Mouse (Mus musculus) regulatory T cell (primary cell): Measurements from ENCODE around the gene Wdr47.
"Not testable (repeated sequence)": the region's sequence is repeated elsewhere in the genome, so short reads cannot be mapped to it uniquely, and the experiment has no call there.

ENCODE experiments used
- in situ Hi-C: fragments of 300-600 bp; cut with MboI, MseI; formaldehyde crosslinking; loops from one replicate; pipeline ENCODE4 v1.15.1; 2025; ENCODE audit warnings: high pct_unique_total_duplicates

Gene Wdr47

DNA sequence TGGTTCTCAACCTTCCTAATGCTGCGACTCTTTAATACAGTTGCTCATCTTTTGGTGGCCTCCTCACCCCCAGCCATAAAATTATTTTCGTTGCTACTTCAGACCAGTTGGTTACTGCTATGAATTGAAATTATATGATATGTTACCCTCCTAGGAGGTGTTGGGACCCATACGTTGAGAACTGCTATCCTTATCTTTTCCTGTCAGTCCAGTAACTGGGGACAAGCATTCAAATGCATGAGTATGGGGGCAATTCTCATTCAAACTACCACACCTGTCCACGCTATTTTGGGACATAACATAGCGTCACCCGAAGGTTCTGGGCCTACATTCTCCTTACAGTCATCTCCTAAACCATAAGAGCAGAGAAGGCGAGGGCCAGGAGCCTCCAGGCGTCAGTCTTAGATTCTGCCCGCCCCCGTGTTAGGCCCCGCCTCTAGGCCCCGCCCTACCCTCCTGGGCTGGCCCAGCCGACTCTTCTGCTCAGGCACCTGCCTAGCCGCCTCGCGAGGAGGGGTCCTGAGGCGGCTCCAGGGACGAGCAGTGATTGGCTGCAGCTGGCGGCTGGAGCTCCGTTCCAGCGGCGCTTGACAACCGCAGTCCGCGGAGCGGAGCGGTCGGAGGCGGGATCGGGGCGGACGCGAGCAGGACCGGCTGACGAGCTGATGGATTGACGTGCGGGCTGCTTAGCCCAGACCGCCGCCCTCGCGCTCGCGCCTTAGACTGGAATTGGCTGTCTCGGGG lies at the start of gene Wdr47:
Gene Wdr47, plus strand, starts transcription at position 494 of the 744 bp plus-strand sequence.
- in situ Hi-C loops = no loop called here

DNA sequence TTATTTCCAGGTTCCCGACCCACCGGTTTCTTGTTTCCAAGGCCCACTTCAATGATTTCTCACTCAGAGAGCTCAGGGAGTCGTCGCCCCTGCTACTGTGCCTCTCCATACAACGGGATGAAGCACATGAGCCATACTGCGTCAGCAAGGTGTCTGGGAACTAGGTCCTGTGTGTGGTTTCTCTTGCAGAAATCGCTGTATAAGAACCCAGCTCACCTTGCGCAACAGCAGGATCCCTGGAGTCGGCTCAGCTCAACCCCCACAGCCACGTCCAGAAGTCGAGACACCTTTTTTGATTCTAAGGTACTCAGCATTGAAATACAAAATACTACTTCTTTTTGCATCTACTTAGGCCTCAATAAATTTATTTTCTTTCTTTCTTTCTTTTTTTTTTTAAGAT lies 48.8 kb upstream of the Wdr47 start:
- in situ Hi-C loops = no loop called here

DNA sequence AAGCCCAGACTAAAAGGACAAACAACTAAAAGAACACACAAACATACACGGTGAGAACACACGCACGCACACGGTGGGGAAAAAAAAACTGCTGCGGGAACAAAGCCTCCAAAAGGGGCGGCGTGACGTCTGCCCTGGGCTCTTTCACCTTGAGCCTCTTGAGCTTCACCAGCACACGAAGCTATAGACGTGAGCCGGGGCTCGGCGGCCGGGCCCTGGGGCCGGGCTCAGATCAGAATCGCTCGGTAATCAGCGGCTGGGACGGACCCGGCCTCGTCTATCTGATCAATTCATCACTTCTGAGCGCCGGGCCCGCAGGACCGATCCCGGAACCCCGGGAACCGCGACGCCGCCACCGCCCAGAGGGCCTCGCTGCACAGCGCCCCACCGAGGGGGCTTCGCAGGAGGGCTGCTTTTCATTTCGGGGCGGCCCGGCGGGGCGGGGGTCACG lies 36.9 kb upstream of the Wdr47 start:
- in situ Hi-C loops = no loop called here

DNA sequence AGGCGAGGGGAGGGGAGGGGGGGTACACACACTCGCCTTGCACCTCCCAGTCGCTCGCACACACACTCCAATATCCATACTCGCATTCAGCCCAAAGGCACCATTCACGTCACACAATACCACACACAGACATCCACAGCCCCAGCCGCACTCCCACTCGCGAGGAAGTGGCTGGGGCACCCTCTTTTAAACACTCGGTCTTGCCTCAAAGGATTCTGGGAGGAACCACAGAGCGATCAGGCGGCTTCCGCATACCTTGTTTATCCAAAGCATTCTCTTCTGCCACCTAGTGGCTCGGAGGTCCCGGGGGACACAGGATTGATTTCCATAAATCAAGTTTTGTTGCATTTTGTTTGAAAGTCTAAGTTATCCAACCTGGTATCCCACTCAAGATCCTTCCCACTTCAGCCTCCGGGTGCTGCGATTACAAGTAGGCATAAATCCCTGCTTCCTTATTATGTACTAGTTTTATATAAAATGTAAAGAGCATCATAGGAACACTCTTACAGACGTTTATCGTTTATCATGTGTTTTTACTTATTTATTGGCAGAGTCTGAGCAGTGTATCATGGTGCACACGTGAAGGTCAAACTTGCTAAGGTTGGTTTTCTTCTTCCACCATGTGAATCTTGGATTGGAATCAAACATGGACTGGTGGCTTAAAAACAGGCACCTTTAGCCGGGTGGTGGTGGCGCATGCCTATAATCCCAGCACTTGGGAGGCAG lies 36.3 kb upstream of the Wdr47 start:
- in situ Hi-C loops = no loop called here

DNA sequence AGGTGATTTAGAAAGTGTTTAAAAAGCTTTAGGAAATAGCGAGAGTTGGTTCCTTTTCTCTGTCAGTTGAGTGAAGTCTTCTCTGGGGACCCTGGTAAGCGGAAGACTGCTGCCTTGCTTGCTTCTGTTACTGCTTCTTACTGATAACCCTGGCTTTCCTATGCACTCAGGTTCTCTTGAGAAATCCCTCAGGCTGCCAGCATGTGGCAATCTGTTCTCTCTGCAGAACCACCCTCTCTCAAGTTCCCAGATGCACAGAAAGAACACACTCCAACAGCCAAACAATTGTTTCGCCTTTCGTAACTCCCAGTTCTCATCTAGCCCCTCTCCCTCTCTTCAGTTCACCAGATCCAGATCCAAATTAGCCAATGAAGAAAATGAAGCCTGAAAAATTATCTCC lies 33.2 kb upstream of the Wdr47 start:
- in situ Hi-C loops = no loop called here

DNA sequence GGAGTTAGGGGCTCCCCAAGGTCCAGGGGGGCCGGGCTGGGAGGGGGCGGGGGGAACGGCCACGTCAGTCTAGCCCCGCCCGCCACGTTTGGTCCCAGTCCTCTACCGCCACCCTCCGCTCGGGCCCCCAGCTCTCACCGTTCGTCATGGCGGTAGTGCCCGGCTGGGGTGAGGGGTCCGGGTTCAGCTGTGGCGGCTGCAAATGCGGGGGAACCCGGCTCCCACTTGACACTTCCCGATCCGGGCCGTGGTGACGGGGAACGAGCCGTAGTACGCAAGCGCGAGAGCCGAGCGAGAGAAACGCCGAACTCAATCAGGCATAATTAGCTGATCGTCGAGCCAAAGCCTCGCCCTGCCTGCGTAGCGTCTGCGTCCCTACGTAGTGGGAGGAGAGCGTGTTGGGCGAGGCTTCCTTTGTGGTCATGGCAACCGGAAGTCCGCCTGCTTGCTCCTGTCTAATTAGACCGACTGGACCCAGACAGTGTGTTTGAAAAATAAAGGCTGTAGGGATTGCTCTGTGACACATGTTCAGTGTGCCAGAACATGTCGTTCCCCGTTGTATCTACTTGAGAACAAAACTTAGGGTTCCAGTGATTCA lies 28.8 kb upstream of the Wdr47 start, which contains the start of gene Tmem167b:
Gene Tmem167b, minus strand, starts transcription at position 334 of the 598 bp plus-strand sequence.
- in situ Hi-C loops = loop anchor here (5.0 kb wide), 1 partner anchor 160 kb away; no protein-coding TSS in a partner anchor

DNA sequence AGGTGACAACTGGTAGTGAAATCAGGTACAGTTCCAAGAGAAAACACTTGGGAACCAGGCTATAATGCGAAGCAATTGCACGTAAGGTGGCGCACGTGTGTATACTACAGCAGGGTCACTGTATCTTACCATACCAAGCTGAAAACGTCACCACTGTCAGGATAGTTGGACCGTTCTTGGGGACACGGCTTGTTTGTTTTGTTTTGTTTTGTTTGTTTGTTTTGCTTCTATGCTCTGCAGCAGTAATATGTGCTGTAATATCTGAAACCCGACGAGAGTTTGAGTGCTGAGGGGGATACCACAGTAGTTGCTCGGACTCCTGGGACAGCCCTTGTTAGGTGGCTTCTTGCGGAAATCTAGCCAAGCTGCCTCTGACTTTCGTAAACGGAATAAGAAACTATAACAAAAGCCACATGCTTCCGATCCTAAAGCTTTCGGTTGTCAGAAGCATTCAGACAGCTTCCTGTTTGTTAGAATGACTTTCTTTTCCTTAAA lies 28.3 kb upstream of the Wdr47 start:
- in situ Hi-C loops = loop anchor here (5.0 kb wide), 1 partner anchor 161 kb away; no protein-coding TSS in a partner anchor

DNA sequence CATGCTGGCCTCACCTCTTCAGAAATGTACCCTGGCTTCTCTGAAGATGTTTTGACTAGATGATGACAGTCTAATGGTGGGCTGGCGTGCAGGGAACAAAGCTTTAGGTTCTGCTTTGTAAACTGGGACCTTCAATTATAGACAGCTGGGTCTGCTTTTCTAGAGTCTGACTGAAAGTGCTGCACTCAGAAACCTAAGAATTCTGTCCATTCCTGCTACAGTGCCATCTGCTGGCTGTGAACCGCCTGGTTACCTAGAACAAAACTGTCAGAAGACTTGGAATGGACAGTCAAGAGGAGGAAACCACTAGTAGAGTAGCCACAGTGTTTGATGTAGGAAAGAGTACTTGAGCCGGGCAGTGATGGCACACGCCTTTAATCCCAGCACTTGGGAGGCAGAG lies 27.8 kb upstream of the Wdr47 start:
- in situ Hi-C loops = loop anchor here (5.0 kb wide), 1 partner anchor 161 kb away; no protein-coding TSS in a partner anchor

DNA sequence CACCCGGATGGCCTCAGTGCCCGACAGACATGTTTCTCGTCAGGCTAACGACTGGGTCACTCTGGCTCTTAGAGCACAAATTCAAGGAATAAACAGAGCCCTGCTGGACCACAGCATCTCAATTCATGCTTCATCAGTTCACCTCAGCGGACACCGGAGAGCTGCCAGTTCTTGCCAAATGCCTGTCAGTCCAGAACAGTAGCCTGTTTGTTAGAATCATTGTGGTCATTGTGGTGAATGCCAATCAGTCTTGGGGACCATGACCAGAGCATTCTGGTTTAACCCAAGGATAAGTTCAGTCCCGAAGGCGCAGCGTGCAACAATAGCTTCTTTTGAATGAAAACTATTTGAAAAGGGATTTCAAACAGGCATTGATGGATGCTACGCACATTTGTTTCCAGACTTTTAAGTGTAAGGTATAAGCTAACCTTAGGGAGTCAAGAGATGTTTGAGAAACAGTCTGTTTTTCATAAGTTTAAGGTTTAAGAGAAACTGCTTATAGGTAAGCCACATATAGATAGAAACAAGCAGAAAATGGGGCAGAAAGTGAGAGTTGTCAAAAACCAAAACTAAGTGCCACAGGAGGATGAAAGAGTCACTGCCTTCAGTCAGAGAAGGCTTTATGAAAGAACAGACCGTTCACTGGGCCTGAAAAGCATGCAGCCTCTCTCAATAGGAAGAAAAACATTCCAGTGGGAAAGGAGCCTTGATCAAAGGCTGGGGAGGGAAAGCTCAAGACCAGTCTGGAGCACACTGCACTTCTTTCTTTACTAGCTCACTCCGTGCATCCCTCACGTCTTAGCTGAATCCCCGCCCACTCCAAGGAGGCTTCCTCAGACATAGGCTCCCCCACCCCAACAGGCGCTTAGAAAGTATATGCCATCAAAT lies 22.8 kb upstream of the Wdr47 start:
- in situ Hi-C loops = no loop called here

DNA sequence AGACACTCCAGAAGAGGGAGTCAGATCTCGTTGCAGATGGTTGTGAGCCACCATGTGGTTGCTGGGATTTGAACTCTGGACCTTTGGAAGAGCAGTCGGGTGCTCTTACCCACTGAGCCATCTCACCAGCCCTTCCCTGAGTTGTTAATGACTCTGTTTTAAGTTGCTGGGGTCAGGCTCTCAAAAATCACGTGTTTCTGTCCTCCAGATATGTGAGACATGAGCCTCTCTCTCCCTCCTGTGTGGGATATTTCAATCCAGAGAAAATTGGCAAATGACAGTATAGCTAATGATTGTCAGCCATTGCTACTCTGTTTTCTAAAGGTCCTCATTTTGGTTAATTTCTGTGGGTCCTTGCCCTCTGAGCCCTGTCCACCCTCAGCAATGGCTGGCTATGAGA lies 21.4 kb upstream of the Wdr47 start:
- in situ Hi-C loops = not testable (repeated sequence)

DNA sequence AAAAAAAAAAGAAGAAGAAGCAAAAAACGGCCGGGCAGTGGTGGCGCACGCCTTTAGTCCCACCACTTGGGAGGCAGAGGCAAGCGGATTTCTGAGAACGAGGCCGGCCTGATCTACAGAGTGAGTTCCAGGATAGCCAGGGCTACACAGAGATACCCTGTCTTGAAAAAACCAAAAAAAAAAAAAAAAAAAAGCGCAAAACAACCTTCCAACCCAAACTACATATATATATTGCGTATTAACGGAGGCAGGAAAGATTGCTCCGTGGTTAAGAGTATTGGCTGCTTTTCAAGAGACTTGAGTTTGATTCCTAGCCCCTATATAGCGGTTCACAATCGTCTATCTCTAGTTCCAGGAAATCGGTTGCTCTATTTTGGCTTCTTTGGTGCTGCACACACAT lies 20.3 kb upstream of the Wdr47 start:
- in situ Hi-C loops = no loop called here

DNA sequence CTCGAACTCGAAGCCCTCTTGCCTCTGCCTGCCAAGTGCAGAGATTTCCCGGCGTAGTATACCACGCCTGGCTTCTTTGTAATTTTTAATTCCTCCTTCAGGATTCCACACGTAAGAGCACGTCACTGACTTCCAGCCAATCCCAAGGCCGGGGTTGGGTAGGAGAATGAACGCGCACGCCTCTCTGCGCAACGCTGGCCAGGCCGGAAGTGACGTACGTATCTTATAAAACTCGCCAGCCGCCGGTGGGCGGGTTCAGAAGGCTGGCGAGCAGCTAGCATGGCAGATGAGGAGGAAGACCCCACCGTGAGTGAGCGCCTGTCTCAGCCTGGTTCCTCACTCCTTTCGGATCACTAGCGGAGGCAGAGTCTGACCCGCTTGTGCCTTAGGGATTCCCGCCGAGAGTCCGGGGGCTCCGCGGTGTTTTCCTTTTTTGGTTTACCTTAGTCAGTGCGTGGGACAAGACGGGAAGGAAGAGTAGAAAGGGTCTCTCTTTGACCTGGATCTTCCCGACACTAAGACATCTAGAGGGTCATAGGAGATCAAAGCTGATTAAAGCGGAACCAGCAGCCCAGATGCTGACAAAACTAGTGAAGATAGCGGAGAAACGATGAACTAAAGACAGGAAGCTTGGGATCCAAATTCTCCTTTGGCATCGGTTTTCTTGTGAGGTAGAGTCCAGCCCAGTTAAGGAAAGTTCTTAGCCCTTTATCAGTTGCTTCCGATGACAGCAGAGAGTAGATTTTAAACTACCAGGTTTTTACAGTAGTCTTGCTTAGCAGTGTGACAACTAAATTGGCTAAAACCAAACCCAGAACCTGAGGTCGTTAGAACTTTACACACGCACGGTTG lies 19.4 kb upstream of the Wdr47 start, which contains the start of gene Taf13:
Gene Taf13, plus strand, starts transcription at position 256 of the 852 bp plus-strand sequence.
- in situ Hi-C loops = no loop called here

DNA sequence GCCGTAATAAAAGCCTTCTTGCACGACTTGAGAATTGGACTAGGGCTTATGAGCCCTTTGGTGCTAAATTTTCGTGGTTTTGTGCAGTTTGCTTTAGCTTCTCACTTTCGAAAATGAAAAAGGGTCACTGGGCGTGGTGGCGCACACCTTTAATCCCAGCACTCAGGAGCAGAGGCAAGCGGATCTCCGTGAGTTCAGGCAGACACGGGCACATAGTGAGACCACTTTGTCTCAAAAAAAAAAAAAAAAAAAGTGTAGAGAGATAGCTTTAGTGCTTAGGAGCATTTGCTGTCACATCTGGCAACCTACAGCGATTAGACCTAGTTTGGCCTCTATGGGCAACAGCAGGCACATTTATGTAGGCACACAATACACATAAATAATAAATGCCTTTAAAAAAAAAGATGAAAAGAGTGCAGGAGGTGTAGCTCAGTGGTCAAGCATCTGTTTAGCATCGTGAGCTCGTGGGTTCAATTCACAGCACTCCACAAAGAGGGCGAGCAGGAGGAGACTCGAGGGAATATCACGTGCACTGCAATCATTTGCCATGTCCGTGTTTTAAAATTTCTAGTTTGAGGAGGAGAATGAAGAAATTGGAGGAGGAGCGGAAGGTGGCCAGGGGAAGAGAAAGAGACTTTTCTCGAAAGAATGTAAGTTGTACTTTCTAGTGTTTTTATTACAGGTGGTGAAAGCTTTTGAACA lies 18.6 kb upstream of the Wdr47 start:
- in situ Hi-C loops = no loop called here

DNA sequence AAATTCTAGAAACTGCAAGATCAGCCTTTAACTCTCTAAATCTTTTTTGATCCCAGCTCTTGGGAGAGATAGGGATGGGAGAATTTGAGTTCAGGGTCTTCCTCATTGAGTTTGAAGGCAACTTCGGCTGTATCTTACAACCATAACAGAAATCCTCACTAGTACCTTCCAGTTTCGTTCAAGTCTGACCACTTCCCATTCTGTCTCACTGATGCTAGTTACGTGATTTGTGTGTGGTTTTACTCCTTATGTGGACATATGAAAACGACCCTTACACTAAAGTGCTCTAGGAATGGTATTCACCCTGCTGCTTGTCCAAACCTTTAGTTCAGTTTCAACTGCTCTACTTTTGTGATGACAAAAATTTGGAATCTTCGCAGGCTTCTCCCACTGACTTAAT lies 17.1 kb upstream of the Wdr47 start:
- in situ Hi-C loops = no loop called here

DNA sequence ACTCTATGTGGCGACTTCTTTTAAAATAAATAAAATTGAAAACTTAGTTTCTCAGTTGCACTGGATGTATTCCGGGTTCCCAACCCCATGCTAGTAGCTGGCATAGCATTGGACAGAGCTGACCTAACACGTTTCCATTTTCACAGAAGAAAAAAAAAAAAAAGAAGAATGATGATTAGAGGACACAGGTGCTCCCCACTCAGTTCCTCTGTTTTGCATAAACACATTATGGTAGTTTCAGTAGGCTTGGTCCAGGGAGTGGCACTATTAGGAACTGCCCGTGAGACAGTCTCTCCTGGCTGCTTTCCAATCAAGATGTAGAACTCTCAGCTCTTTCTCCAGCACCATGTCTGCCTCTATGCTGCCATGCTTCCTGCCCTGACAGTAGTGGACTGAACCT lies 6.5 kb upstream of the Wdr47 start:
- in situ Hi-C loops = no loop called here

DNA sequence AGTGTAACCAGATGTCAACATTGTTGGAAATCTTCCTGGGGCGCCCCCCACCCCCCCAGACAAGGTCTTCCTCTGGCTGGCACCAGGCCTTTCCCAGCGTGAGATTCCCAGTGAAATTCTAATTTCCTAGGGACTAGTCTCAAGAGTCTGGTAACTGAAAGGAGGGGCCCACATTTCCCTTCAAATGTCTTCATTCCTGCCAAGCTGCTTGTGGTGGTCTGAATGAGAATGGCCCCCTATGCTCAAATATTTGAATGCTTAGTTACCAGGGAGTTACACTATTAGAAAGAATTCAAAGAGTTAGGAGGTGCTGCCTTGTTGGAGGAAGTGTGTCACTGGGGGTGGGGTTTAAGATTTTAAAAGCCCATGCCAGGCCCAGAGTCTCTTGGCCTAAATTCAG lies 2.6 kb upstream of the Wdr47 start:
- in situ Hi-C loops = no loop called here

DNA sequence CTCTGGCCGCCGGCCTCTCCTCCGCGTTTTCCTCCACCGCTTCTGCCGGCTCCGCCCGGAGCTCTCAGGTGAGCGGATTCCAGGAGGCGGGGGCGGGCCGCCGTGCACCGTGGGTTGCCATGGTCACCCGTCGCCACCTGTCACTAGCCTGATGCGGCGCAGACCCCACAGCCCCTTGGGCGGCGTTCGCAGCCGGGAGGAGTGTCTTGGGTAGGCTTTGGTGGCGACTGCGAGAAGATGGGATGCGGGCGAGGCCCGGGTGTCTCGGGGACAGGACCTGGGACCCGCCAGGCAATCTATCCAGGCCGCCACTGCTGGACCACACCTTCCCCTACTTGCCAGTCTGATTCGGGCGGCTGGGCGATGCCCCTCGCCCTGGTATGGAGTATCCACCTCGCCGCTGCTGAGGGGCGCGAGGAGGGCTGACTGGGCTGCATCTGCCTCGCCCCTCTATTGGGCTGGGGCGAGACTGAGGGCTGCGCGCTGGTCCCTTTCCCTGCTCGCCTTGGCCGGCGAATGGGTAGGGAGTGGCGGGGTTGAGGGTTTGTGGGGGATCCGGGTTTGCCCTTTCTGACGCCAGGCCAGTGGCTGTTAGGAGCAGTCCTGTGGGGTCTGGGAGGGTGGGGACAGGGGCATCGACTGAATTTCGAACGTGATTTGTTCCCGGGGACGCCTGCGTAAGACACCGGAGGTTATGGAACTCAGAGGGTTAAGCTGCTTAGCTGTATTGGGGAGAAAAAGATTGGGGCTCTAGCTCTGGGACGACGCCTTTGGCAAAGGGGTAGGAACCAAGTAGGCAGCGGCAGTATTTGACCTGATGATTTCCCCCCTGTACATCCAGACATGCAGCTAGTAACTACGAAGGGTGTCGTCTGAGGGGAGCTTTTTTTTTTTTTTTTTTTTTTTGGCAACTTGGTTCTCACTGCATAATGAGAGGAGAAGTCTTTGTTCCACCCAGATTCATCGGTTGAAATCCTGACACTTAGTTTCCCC lies 747 bp downstream of the Wdr47 start:
- in situ Hi-C loops = no loop called here

DNA sequence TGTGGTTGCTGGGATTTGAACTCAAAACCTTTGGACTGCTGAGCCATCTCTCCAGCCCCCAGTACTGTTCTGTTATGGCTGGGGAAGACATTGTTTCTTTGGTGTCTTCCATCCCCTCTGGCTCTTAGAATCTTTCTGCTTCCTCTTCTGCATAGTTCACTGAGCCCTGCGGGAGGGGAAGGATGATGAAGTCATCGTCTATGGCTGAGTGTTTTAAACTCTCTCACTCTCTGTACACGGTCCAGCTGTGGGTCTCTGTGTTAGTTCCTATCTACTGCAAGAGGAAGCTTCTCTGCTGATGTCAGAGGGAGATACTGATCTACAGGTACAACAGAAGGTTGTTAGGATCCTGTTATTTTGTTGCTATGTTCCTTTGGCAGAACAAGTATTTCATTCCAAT lies 17.8 kb downstream of the Wdr47 start:
- in situ Hi-C loops = no loop called here
